Mouse (Mus musculus): ENCODE data around the gene Emx2.

DNA sequence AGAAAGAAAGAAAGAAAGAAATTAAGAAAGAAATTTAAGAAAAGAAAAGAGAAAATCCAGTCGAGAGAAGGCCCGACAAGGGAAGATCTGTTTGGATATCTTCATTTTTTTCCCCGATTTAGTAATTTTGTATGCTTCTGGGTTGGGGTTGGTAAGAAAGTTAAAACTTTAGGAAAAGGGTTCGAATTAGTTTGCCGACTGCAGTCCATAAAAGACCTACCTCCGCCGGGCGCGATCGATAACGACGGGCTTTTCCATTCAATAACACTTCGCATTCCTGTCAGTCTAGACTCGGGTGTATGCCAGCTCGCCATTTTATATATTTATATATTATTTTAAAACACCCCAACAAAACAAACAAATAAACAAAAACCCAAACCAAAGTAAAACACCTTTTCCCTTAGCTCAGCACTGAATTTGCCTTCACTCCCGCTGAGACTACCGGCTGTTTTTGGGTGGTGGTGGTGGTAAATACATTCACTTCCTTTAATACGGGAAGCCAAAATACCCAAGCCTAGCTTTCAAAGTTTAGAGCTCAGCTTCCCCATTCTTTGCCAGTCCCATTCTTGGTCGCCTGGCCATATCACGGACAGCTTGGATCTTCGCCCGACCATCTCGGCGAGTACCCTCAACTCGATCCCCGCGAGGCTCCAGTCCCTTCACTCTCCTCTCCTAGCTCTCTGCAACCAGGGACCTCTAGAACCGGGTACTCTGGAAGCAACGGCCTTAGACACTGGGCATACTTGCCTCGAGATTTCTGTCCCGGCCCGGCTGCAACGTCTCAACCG is 2.4 kb downstream of the Emx2 start:
- TF ChIP-seq POLR2A (IDR thresholded peaks at IDR 0.05; ENCODE audit: low read depth, low read length) (no peak), CTCF (conservative IDR thresholded peaks at IDR 0.05; ENCODE audit: insufficient read depth, insufficient read length, low read depth, low read length) (no peak)
